Mouse (Mus musculus) ES-E14 (cell line): ENCODE measurements at regions not wholly inside any gene's neighbourhood (a gene's known extent, or its start where the extent isn't known, plus 50 kb on each side); places are given as distances from the start of the nearest gene placed in this dataset.

Source experiments
- DNase-seq: peaks from one replicate; pipeline ENCODE4 v3.0.0-alpha.2; 2013; ENCODE audit warnings: low read depth, low spot score
- H3K27ac ChIP-seq: 2 replicates; pipeline ENCODE4 v1.5.1; 2012; ENCODE audit warnings: low read depth, mild to moderate bottlenecking, low read length, moderate library complexity, mixed read lengths; ENCODE audit not compliant: poor library complexity, insufficient read depth, severe bottlenecking
- H3K36me3 ChIP-seq: 2 replicates; pipeline ENCODE4 v1.6.1; 2012; ENCODE audit warnings: mild to moderate bottlenecking, low read length, moderate library complexity, mixed read lengths; ENCODE audit not compliant: control insufficient read depth, poor library complexity, insufficient read depth, severe bottlenecking
- H3K4me1 ChIP-seq, 2 experiments: fragments of 150-350 bp in 1 of 2; sonication (generic) in 1 of 2; 2 replicates each; pipeline ENCODE4 v1.6.1; 2012; ENCODE audit warnings: low read length in 2 of 2, mild to moderate bottlenecking in 1 of 2, mixed read lengths in 1 of 2; ENCODE audit not compliant: control insufficient read depth in 2 of 2, insufficient read depth in 2 of 2, poor library complexity in 1 of 2
- H3K4me3 ChIP-seq, 2 experiments: fragments of 150-350 bp in 1 of 2; sonication (generic) in 1 of 2; 2 replicates each; pipeline ENCODE4 v1.5.1; 2012; ENCODE audit warnings: low read length in 2 of 2, low read depth in 1 of 2, mild to moderate bottlenecking in 1 of 2, mixed read lengths in 1 of 2; ENCODE audit not compliant: insufficient read depth in 1 of 2, poor library complexity in 1 of 2, severe bottlenecking in 1 of 2
- H3K9ac ChIP-seq: 2 replicates; pipeline ENCODE4 v1.6.1; 2012; ENCODE audit warnings: low read depth, mild to moderate bottlenecking, low read length, mixed read lengths; ENCODE audit not compliant: poor library complexity, insufficient read depth, severe bottlenecking
- H3K9me3 ChIP-seq: fragments of 150-350 bp; sonication (generic); 2 replicates; pipeline ENCODE4 v1.6.1; 2012; ENCODE audit warnings: low read depth, mild to moderate bottlenecking, low read length; ENCODE audit not compliant: control insufficient read depth, insufficient read depth
- CHD2 ChIP-seq: IDR thresholded peaks from 2 replicates; pipeline ENCODE4 v1.6.1; 2014; ENCODE audit warnings: mild to moderate bottlenecking, low read depth, low read length, inconsistent platforms
- HCFC1 ChIP-seq: IDR thresholded peaks from 2 replicates; pipeline ENCODE4 v1.6.1; 2012; ENCODE audit warnings: low read length, inconsistent platforms, borderline replicate concordance; ENCODE audit not compliant: insufficient read depth
- MAFK ChIP-seq: IDR thresholded peaks from 2 replicates; pipeline ENCODE4 v1.6.1; 2014; ENCODE audit warnings: mild to moderate bottlenecking, low read depth, low read length, inconsistent platforms; ENCODE audit not compliant: insufficient read depth
- ZC3H11A ChIP-seq: IDR thresholded peaks from 2 replicates; pipeline ENCODE4 v1.6.1; 2012; ENCODE audit warnings: low read depth, mild to moderate bottlenecking, inconsistent platforms, low read length, borderline replicate concordance
- ZNF384 ChIP-seq: IDR thresholded peaks from 2 replicates; pipeline ENCODE4 v1.6.1; 2012; ENCODE audit warnings: low read depth, low read length, inconsistent platforms
- in situ Hi-C, 2 experiments: fragments of 600-800 bp; cut with MboI; formaldehyde crosslinking; loops; one replicate each; pipeline ENCODE4 v1.15.1; 2025; ENCODE audit warnings: low sequenced_read_pairs in 2 of 2, inconsistent platforms in 1 of 2; ENCODE audit not compliant: unreplicated experiment in 2 of 2

DNA sequence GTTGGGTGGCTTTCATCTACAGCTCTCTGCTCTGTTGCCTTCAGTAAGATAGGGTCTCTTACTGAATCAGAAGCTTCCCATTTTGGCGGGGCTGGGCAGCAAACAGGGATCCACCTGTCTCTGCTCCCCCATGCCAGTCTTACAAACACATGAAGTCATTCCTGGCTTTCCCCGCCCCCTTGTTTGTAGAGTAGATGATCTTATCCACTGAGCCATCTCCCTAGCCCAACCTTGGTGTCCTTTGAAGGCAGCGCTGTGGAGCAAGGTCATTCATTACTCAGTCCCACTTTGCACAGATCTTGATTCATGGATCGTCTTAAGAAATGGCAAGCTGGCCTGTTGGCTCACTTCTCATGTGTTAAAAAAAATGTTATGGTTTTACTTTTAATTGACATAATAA is 293.6 kb downstream of the Dhx35 start:
- Histone ChIP-seq H3K36me3 (no peaks in the 10 kb centered on the region), H3K9ac (no peak overlapping the region), H3K4me3 (no peak overlapping the region), H3K4me1 (peaks cover 0 to 3% of the 10 kb centered on the region in 2 experiments; a peak in 1 of 4 replicates), H3K27ac (no peak overlapping the region), H3K9me3 (no peaks in the 10 kb centered on the region)
- no peak for DNase-seq
- in situ Hi-C loops: no loop called here
- TF ChIP-seq HCFC1 (no peak), ZNF384 (no peak), MAFK (no peak), CHD2 (no peak), ZC3H11A (no peak)

DNA sequence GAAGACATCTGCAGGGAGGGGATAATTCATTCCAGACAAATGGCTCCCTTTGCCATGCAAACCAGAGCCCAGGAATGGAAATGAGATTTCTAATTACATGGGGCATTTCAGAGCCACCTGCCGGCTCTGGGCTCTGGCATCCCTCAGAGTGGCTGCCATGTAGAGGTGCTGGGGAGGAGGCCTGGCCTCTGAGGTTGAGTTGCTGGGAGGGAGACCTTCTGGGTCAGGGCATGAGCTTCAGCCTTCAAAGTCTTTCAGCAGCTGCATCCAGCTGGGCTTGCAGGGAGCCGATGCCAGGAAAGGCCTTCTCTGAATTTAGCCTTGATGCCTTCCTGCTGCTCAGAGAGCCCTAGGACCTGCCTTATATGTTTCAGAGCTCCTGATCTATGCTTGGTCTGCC is 302.1 kb downstream of the Dhx35 start:
- Histone ChIP-seq H3K27ac (no peak overlapping the region), H3K4me1 (no peaks in the 10 kb centered on the region), H3K9ac (no peak overlapping the region), H3K4me3 (no peak overlapping the region), H3K36me3 (no peaks in the 10 kb centered on the region), H3K9me3 (no peaks in the 10 kb centered on the region)
- TF ChIP-seq ZC3H11A (no peak), MAFK (no peak), HCFC1 (no peak), ZNF384 (no peak)
- in situ Hi-C loops: no loop called here
- no peak for DNase-seq

DNA sequence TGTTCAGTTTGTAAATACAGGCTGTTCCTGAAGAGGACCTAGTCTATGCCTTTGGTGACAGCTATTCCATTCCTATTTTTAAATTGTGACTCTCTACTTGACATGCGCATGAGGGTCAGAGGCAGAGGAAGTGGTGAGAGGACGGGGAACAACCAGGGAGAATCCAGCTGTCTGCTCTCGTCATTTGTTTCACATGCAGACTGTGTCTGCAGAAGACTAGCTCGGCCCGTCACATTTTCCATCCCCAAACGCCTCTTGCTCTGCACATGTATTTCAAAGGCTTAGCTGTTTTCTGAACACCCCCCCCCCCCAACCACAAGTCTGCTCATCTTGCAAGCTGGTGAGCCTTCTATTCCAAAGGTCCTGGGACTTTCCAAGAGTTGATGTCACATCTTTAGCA is 339.4 kb downstream of the Dhx35 start:
- DNase-seq: no peak
- Histone ChIP-seq H3K36me3 (no peaks in the 10 kb centered on the region), H3K4me3 (no peak overlapping the region), H3K4me1 (no peaks in the 10 kb centered on the region), H3K27ac (no peak overlapping the region), H3K9me3 (no peaks in the 10 kb centered on the region), H3K9ac (no peak overlapping the region)
- TF ChIP-seq CHD2 (no peak), HCFC1 (no peak), MAFK (no peak), ZC3H11A (no peak)
- in situ Hi-C loops: no loop called here

- H3K27ac ChIP-seq: no peak overlapping the region
- DNase-seq: no peak
- H3K36me3 ChIP-seq: no peaks in the 10 kb centered on the region
- no peak for TF ChIP-seq MAFK
- TF ChIP-seq ZC3H11A: no peak
- no peak for TF ChIP-seq CHD2
- no peak for TF ChIP-seq ZNF384
- no peak for TF ChIP-seq HCFC1
- in situ Hi-C loops: no loop called here
- H3K9me3 ChIP-seq: no peaks in the 10 kb centered on the region
- H3K4me1 ChIP-seq: no peaks in the 10 kb centered on the region
- no peak overlapping the region for H3K9ac ChIP-seq
- no peak overlapping the region for H3K4me3 ChIP-seq
These were observed 344.0 kb downstream of the Dhx35 start for GRCm38 (mm10) chr2:159138603-159139002.

GRCm38 (mm10) chr2:159145980-159146379 is 351.4 kb downstream of the Dhx35 start:
- Histone ChIP-seq H3K4me3 (no peak overlapping the region), H3K36me3 (no peaks in the 10 kb centered on the region), H3K4me1 (no peaks in the 10 kb centered on the region), H3K9ac (no peak overlapping the region), H3K27ac (no peak overlapping the region), H3K9me3 (no peaks in the 10 kb centered on the region)
- in situ Hi-C loops: no loop called here
- DNase-seq: no peak
- no peak for TF ChIP-seq ZNF384
- TF ChIP-seq HCFC1: no peak
- TF ChIP-seq MAFK: no peak
